Mouse (Mus musculus) midbrain, embryonic 15.5 days (tissue): ENCODE measurements around the gene Selenop. TPM values are rescaled to one million over a fixed set of nuclear protein-coding genes. Genes with fewer than 3 reads are reported as not detected.

Source experiments
- ATAC-seq: fragments of 200-750 bp; cut with Nextera tagmentation; replicated peaks from 2 replicates; pipeline ENCODE4 v1.8.0; 2017; ENCODE audit warnings: moderate TSS enrichment
- H3K27ac ChIP-seq: fragments of 300-500 bp; sonication (generic); 2 replicates; pipeline ENCODE4 v1.5.1; 2015; ENCODE audit warnings: mild to moderate bottlenecking, inconsistent platforms
- H3K27me3 ChIP-seq: fragments of 300-500 bp; sonication (generic); replicated peaks from 2 replicates; pipeline ENCODE4 v1.6.1; 2015; ENCODE audit warnings: inconsistent platforms
- H3K36me3 ChIP-seq: fragments of 300-500 bp; sonication (generic); replicated peaks from 2 replicates; pipeline ENCODE4 v1.6.1; 2015; ENCODE audit warnings: inconsistent platforms
- H3K4me1 ChIP-seq: fragments of 300-500 bp; sonication (generic); 2 replicates; pipeline ENCODE4 v1.6.1; 2015; ENCODE audit warnings: inconsistent platforms
- H3K4me2 ChIP-seq: fragments of 300-500 bp; sonication (generic); 2 replicates; pipeline ENCODE4 v1.6.1; 2015; ENCODE audit warnings: inconsistent platforms, mild to moderate bottlenecking, moderate library complexity
- H3K4me3 ChIP-seq: fragments of 300-500 bp; sonication (generic); 2 replicates; pipeline ENCODE4 v1.5.1; 2015; ENCODE audit warnings: mild to moderate bottlenecking, inconsistent platforms
- H3K9ac ChIP-seq: fragments of 300-500 bp; sonication (generic); 2 replicates; pipeline ENCODE4 v1.6.1; 2015; ENCODE audit warnings: mild to moderate bottlenecking, inconsistent platforms
- H3K9me3 ChIP-seq: fragments of 300-500 bp; sonication (generic); 2 replicates; pipeline ENCODE4 v1.6.1; 2016; ENCODE audit warnings: inconsistent platforms
- WGBS: fragments of 180-500 bp; shearing (Covaris S2); methylation state at CpG from one replicate; pipeline ENCODE4 v1.1.7; 2015; ENCODE audit warnings: mixed read lengths; 5-methylcytosine and 5-hydroxymethylcytosine counted together
- polyA plus RNA-seq: library from polyadenylated mRNA; unstranded; fragments of >200 nt; fragmentation: Nextera tagmentation; extraction: Ambion mirVana; gene quantifications from 2 replicates; pipeline ENCODE4 v1.2.1, GENCODE M21; 2015

The Selenop gene
- polyA plus RNA-seq, 1 experiment from 2014 or later = 104 TPM

DNA sequence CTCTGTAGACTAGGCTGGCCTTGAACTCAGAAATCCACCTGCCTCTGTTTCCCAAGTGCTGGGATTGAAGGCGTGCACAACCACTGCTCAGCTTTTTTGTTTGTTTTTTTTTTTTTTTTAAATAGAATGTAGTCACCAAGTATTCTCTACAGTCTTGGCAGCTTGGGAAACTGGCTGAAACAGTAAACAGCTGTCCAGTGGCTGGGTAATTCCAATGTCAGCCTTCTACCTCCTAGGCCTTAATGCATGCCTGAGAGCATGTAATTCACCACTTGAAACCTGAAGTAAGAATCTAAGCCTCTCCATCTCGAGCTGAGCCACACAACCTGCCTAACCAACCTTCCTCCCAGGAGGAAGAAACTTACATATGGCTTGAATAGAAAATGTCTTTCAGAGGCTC lies 48.3 kb downstream of the Selenop start:
- Histone ChIP-seq H3K27me3 (no peaks in the 10 kb centered on the region), H3K4me3 (no peak overlapping the region), H3K9ac (no peak overlapping the region), H3K9me3 (no peaks in the 10 kb centered on the region), H3K36me3 (no peaks in the 10 kb centered on the region), H3K4me1 (no peaks in the 10 kb centered on the region), H3K27ac (no peak overlapping the region), H3K4me2 (no peak overlapping the region)
- 72% methylated on average over 2 of the region's 2 CpGs for WGBS
- no peak for ATAC-seq

DNA sequence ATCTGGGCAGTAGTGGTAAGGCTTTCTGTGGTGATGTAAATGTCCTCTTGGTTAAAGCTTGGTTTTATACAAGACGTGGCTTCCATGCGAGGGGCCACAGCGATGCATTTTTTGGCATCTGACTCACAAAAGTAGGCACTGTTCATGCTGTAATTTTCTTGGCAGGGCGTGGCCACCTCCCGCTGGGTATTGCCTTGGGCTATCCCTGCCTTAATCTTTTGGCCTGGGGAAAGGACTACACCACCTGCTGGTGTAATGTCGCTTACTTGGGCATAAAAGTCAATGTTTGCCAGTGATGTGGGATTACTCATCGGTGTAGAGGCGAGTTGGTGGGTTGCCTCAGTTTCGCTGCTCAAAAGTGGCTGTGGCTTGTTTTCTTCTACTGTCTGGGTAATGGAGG lies 51.6 kb downstream of the Selenop start:
- no peak overlapping the region for H3K27ac ChIP-seq
- no peaks in the 10 kb centered on the region for H3K36me3 ChIP-seq
- H3K27me3 ChIP-seq = no peaks in the 10 kb centered on the region
- H3K4me1 ChIP-seq = no peaks in the 10 kb centered on the region
- H3K9ac ChIP-seq = no peak overlapping the region
- 75% methylated on average over 9 of the region's 9 CpGs for WGBS
- ATAC-seq = no peak
- H3K9me3 ChIP-seq = no peaks in the 10 kb centered on the region
- H3K4me2 ChIP-seq = no peak overlapping the region
- no peak overlapping the region for H3K4me3 ChIP-seq

DNA sequence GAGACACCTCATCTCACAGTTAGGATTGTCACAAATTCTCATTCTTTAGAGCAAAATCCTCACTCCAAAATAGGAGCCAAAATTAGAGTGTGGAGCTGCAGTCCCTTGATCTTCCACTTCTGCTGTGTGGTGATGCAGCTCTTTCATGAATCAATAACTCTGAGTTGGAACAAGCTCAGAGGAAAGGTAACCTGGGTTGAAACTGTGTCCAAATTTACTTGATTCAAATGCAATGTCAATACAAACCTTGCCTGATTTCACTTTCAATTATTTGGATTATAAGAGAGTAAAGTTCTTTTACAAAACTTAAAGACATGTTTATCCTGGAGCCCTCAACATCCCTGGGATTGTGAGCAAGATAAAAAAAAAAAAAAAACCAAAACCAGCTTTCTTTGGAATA lies 54.7 kb downstream of the Selenop start:
- ATAC-seq = no peak
- Histone ChIP-seq H3K36me3 (no peaks in the 10 kb centered on the region), H3K27me3 (no peaks in the 10 kb centered on the region), H3K4me2 (no peak overlapping the region), H3K4me1 (no peaks in the 10 kb centered on the region), H3K4me3 (no peak overlapping the region), H3K9ac (no peak overlapping the region), H3K27ac (no peak overlapping the region), H3K9me3 (no peaks in the 10 kb centered on the region)

Other genes starting within 250 kb of the Selenop start
- gene Ccdc152, start 35.0 kb downstream of the Selenop start, polyA plus RNA-seq = 0.30 and 0.31 TPM in 2 replicates